Mouse (Mus musculus) neural tube, embryonic 13.5 days (tissue): Measurements from ENCODE around the gene Pde11a. TPM values are rescaled to one million over a fixed set of nuclear protein-coding genes. Genes with fewer than 3 reads are reported as not detected.

ENCODE experiments used
- ATAC-seq: fragments of 200-750 bp; cut with Nextera tagmentation; 2 replicates; pipeline ENCODE4 v1.8.0; 2017; ENCODE audit warnings: low read depth, mild to moderate bottlenecking, moderate TSS enrichment, moderate library complexity
- H3K27ac ChIP-seq: fragments of 300-500 bp; sonication (generic); replicated peaks from 2 replicates; pipeline ENCODE4 v1.5.1; 2015; ENCODE audit warnings: moderate library complexity, mild to moderate bottlenecking, inconsistent platforms
- H3K27me3 ChIP-seq: fragments of 300-500 bp; sonication (generic); 2 replicates; pipeline ENCODE4 v1.6.1; 2015; ENCODE audit warnings: mild to moderate bottlenecking, inconsistent platforms
- H3K36me3 ChIP-seq: fragments of 300-500 bp; sonication (generic); 2 replicates; pipeline ENCODE4 v1.6.1; 2015; ENCODE audit warnings: mild to moderate bottlenecking, inconsistent platforms
- H3K4me1 ChIP-seq: fragments of 300-500 bp; sonication (generic); replicated peaks from 2 replicates; pipeline ENCODE4 v1.6.1; 2015; ENCODE audit warnings: inconsistent platforms
- H3K4me2 ChIP-seq: fragments of 300-500 bp; sonication (generic); 2 replicates; pipeline ENCODE4 v1.6.1; 2015; ENCODE audit warnings: inconsistent platforms, mild to moderate bottlenecking, moderate library complexity
- H3K4me3 ChIP-seq: fragments of 300-500 bp; sonication (generic); 2 replicates; pipeline ENCODE4 v1.5.1; 2015; ENCODE audit warnings: mild to moderate bottlenecking, inconsistent platforms
- H3K9ac ChIP-seq: fragments of 300-500 bp; sonication (generic); 2 replicates; pipeline ENCODE4 v1.6.1; 2015; ENCODE audit warnings: moderate library complexity, mild to moderate bottlenecking, inconsistent platforms
- H3K9me3 ChIP-seq: fragments of 300-500 bp; sonication (generic); 2 replicates; pipeline ENCODE4 v1.6.1; 2016; ENCODE audit warnings: inconsistent platforms
- WGBS: fragments of 180-500 bp; shearing (Covaris S2); methylation state at CpG from one replicate; pipeline ENCODE4 v1.1.7; 2015; 5-methylcytosine and 5-hydroxymethylcytosine counted together
- polyA plus RNA-seq: library from polyadenylated mRNA; unstranded; fragments of >200 nt; fragmentation: Nextera tagmentation; extraction: Ambion mirVana; gene quantifications from 2 replicates; pipeline ENCODE4 v1.2.1, GENCODE M21; 2015

Pde11a gene
- polyA plus RNA-seq, 1 experiment from 2014 or later: 1.8 TPM

DNA sequence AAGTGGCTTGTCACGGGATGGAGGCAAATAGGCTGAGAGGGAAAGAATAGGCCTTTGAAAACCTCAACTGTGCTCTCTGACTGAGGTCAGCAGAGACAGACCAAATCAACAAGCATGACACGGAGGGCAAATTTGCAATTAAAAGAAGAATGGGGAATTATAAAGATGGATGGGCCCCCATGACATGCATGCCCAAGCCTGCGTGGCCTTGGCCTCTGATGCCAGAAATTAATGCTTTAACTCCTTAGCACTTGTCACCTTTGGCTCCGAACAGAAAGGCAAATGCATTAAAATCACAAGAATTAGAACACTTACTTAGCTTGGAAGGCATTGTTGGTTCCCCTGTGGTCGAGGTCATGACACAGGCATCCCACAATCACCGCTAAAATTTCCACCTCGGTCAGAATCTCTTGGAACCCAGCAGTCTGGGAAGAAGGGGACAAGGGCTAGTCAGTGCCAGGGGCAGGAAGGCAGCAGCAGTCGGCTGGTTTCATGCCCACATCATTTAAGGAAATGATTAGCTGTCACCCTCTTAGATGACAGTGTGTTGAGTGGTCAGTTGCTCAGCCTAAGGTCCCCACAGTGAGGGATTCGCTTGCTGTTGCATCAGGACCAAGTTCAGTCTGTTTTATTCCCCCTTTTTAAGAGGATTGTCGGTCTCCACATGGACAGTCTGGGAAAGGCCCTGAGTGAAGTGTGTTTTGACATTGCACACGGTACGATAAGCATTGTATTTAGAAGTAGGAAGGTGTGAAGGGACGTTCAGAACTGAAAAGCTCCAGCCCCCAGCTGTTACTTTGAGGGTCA, 279.7 kb downstream of the Pde11a start:
- Histone ChIP-seq H3K27me3 (no peaks in the 10 kb centered on the region), H3K27ac (0 out of 2 replicates have a peak overlapping the region, but pooled peaks have one; percentile 6), H3K4me3 (no peak overlapping the region), H3K4me1 (peaks cover 30% of the 10 kb centered on the region), H3K9ac (no peak overlapping the region), H3K4me2 (no peak overlapping the region), H3K9me3 (no peaks in the 10 kb centered on the region), H3K36me3 (no peaks in the 10 kb centered on the region)
- 22% methylated on average over 13 of the region's 13 CpGs for WGBS
- no peak for ATAC-seq

DNA sequence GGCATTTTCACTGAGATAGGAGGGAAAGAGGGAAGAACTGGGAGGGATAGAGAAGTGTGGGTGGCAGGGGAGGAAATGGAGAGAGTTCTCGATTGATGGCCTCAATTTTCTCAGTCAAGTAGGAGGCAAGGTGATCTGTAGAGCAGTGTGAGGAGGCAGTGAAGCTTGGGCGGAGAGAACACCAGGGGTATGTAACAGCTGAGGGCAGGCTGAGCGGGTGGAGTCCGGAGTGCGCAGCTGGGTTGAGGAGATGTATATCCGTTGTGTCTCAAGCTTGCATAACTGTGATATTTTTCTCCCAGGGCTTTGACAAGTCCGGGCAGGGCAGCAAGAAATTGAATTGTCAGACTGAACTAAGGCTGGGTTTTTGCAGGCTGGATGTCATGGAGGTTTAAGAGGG, 281.0 kb downstream of the Pde11a start:
- H3K4me1 ChIP-seq: peaks cover 37% of the 10 kb centered on the region
- no peak overlapping the region for H3K4me3 ChIP-seq
- ATAC-seq: no peak
- no peaks in the 10 kb centered on the region for H3K27me3 ChIP-seq
- no peak overlapping the region for H3K27ac ChIP-seq
- 83% methylated on average over 7 of the region's 7 CpGs for WGBS
- no peak overlapping the region for H3K4me2 ChIP-seq
- no peaks in the 10 kb centered on the region for H3K9me3 ChIP-seq
- no peak overlapping the region for H3K9ac ChIP-seq
- no peaks in the 10 kb centered on the region for H3K36me3 ChIP-seq

DNA sequence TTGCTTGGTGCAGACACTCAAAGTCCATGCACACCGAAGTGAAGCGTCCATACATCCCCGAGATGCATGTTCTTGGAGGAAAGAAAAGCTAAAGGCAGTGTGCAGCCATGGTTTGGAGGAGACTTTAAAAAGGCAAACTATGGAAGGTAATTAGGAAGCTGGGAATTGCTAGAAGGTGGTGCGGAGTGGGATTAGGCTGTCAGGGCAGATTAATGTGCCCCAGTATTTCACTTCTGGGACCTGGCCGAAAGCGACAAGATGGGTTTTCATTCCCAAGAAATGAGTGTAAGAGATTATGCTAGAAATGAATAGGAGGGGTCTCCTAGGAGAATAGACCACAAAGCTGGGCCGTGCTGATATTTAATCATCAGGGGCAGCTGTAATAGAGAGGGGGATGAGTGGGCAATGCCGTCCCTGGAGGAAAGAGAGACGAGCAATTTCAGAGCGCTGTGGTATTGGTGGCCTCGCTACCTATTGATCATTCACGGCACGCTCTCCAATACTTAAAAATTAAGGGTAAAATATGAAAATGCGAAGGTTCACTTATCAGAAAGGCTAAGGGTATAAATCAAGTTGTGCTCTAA, 284.7 kb downstream of the Pde11a start:
- 55% methylated on average over 14 of the region's 14 CpGs for WGBS
- no peak for ATAC-seq
- H3K27ac ChIP-seq: peak overlapping the region; percentile 75

DNA sequence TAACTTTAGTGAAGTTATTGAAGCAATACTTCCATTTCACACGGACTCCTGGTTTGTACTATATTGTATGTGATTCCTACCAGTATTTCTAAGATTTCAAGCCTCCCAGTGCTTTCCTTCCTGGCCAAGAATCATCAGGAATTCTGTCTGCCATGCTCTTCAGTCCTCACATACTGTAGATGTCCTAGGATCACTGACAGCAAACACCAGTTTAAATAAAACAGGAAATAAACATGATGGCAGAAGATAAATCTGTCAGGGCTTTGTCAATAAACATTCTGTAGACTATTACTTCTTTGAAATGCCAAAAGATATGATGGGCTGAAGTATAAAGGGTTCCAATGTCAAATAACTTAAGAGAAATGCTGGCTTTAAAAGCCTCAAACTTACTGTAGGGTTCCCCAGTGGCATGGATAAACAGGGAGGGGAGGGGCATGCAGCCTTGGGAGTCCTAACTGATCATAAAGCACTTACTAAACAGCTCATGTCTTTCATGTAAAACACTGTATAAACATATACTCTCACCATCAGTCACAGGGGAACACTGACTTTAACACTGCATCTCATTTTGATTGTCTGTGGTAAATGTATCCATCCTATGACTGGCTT, 285.6 kb downstream of the Pde11a start:
- 87% methylated on average over 1 of the region's 1 CpGs for WGBS

More for the DNA sequence above, 284.7 kb downstream of the Pde11a start:
- no peaks in the 10 kb centered on the region for H3K9me3 ChIP-seq
- no peak overlapping the region for H3K4me2 ChIP-seq
- H3K36me3 ChIP-seq: no peaks in the 10 kb centered on the region
- no peak overlapping the region for H3K9ac ChIP-seq
- H3K4me1 ChIP-seq: peaks cover 55% of the 10 kb centered on the region
- H3K4me3 ChIP-seq: no peak overlapping the region
- H3K27me3 ChIP-seq: no peaks in the 10 kb centered on the region

DNA sequence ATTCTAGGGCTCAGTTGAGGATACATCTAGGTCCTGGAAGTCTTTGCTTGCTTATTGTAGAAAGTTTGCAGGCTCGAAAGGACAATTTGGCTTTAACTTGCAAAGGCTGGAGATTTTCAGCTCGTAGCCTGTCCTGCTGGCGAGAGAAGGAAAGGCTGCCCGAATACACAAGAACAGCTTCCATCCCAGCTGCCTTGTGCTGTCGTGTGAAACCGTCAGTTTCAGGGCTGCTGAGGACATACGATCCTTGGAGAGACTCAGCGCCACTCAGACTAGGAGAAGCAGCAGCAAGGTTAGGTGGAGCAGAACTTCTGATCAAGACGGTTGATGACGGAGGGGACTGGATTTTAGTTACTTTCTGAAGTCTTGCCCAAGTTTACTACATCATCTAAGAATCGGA, 287.2 kb downstream of the Pde11a start:
- H3K4me1 ChIP-seq: peaks cover 50% of the 10 kb centered on the region
- H3K9me3 ChIP-seq: no peaks in the 10 kb centered on the region
- no peaks in the 10 kb centered on the region for H3K27me3 ChIP-seq
- H3K36me3 ChIP-seq: no peaks in the 10 kb centered on the region
- no peak overlapping the region for H3K9ac ChIP-seq
- peak overlapping the region; percentile 68 for H3K27ac ChIP-seq
- 77% methylated on average over 11 of the region's 11 CpGs for WGBS
- no peak overlapping the region for H3K4me3 ChIP-seq
- ATAC-seq: no peak
- no peak overlapping the region for H3K4me2 ChIP-seq

More for the DNA sequence above, 285.6 kb downstream of the Pde11a start:
- Histone ChIP-seq H3K4me2 (no peak overlapping the region), H3K27ac (peak overlapping the region; percentile 75), H3K9ac (no peak overlapping the region), H3K4me3 (no peak overlapping the region), H3K9me3 (no peaks in the 10 kb centered on the region), H3K27me3 (no peaks in the 10 kb centered on the region), H3K36me3 (no peaks in the 10 kb centered on the region), H3K4me1 (peaks cover 57% of the 10 kb centered on the region)
- no peak for ATAC-seq

DNA sequence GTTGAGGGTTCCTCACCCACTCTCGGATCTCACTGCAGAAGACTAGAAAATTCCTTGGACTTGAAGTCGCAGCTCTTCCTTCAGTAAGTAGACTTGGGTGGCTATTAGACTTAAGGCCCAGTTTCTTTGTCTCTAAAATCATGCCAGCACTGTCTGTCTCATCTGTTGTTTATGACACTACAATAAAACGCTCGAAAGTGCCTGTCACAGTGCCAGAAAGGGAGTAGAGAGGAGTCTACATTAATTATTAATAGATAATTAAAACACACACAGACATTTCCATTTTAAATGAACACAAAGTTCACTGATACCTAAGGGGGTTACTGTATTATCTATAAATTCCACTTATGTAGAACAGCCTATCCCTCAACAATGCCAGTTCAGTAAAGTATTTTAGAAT, 287.7 kb downstream of the Pde11a start:
- Histone ChIP-seq H3K36me3 (no peaks in the 10 kb centered on the region), H3K4me1 (peaks cover 50% of the 10 kb centered on the region), H3K9ac (no peak overlapping the region), H3K9me3 (no peaks in the 10 kb centered on the region), H3K27me3 (no peaks in the 10 kb centered on the region), H3K27ac (peak overlapping the region; percentile 68), H3K4me3 (no peak overlapping the region), H3K4me2 (no peak overlapping the region)
- ATAC-seq: peak; percentile 24; the same call in 1 of the 2 replicates
- WGBS: 51% methylated on average over 4 of the region's 4 CpGs

DNA sequence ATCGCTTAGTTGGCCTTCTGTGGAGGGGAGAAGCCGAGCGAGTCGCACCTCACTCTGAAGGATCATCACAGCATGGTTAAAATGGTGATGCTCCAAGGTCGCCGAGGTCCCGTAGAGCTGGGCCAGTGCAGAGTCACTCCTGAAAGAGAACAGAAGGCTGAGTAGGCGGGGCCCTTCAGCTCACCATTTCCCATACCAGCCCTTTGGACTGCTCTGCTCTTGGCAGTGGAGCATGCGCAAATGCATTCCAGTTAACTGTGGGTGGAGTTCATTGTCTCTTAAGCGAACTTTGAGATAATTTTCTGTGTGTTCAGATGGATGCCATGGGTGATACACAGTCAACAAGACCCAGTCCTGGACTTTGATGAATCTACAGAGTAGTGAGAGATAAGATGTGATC, 288.5 kb downstream of the Pde11a start:
- no peak for ATAC-seq
- 77% methylated on average over 10 of the region's 10 CpGs for WGBS
- H3K4me3 ChIP-seq: no peak overlapping the region

DNA sequence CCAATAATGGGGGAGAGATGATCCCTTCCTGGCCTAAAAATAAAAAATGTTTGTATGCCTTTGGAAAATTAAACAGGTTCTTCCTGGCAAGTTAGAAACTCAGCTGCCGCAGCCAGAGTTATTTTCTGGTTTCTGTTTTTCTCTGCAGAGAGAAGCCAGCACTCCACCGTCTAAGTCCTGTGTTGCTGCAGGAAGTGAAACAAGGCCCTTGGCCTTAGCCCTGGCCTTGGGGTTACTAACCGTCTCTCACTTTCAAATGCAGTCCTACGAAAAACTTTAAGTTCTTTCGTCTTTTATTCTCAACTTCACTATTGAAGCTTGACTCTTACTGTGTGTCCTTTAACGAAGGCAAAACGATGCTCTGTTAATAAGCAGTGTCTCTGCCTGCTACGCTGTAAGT, 289.0 kb downstream of the Pde11a start:
- H3K36me3 ChIP-seq: no peaks in the 10 kb centered on the region
- 79% methylated on average over 8 of the region's 8 CpGs for whole genome bisulfite sequencing
- no peaks in the 10 kb centered on the region for H3K9me3 ChIP-seq
- no peak overlapping the region for H3K4me2 ChIP-seq
- no peak overlapping the region for H3K4me3 ChIP-seq
- no peak overlapping the region for H3K9ac ChIP-seq
- ATAC-seq: no peak
- no peak overlapping the region for H3K27ac ChIP-seq
- no peaks in the 10 kb centered on the region for H3K27me3 ChIP-seq
- H3K4me1 ChIP-seq: peaks cover 45% of the 10 kb centered on the region

More for the DNA sequence above, 288.5 kb downstream of the Pde11a start:
- H3K9ac ChIP-seq: no peak overlapping the region
- no peaks in the 10 kb centered on the region for H3K36me3 ChIP-seq
- H3K4me1 ChIP-seq: peaks cover 48% of the 10 kb centered on the region
- peak overlapping the region; percentile 68; the same call in 1 of the 2 replicates for H3K27ac ChIP-seq
- H3K4me2 ChIP-seq: no peak overlapping the region
- no peaks in the 10 kb centered on the region for H3K27me3 ChIP-seq
- H3K9me3 ChIP-seq: no peaks in the 10 kb centered on the region

DNA sequence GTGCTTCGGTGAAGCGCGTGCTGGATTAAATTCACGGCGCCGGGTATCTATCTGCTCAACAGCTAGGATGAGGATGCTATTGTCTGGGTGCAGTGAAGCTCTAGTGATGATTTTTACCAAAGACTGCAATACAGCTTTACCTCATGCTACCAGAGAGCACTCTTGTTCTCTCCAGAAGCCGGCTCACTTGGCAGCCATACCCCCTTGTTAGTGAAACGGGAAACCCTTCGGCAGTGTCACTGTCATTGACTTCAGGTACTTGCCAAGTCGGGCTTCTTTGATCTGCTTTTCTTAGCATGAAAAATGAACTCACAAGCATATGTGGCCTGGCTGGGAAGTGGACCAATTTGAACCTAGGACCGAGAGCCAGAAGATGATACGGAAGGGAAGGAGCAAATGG, 290.8 kb downstream of the Pde11a start:
- H3K27me3 ChIP-seq: no peaks in the 10 kb centered on the region
- no peak for ATAC-seq
- no peak overlapping the region for H3K4me3 ChIP-seq
- 86% methylated on average over 12 of the region's 12 CpGs for WGBS
- H3K4me1 ChIP-seq: peaks cover 30% of the 10 kb centered on the region
- H3K4me2 ChIP-seq: no peak overlapping the region
- no peaks in the 10 kb centered on the region for H3K9me3 ChIP-seq
- no peaks in the 10 kb centered on the region for H3K36me3 ChIP-seq
- no peak overlapping the region for H3K27ac ChIP-seq
- no peak overlapping the region for H3K9ac ChIP-seq

DNA sequence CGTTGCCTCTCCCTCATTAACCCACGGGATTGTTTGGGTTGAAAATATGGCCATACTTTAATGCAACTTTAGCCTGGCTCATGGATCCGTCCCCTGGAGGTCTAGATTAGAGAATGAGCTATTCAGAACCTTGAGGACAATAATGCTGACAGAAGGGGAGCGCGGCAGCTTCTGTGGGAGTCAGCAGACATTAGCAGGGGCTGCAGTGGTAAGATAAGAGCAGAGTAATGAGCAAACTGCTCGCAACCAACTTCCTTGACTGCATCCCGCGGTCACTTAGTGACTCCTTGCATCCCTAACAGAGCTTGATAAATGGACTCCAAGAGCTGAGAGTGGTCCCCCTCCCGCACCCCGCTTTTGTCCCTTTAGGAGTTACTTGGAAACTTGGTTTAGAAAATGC, 296.4 kb downstream of the Pde11a start:
- Histone ChIP-seq H3K4me2 (no peak overlapping the region), H3K4me1 (no peaks in the 10 kb centered on the region), H3K9me3 (no peaks in the 10 kb centered on the region), H3K9ac (no peak overlapping the region), H3K4me3 (no peak overlapping the region), H3K27me3 (no peaks in the 10 kb centered on the region), H3K36me3 (no peaks in the 10 kb centered on the region), H3K27ac (no peak overlapping the region)
- ATAC-seq: no peak
- 87% methylated on average over 10 of the region's 10 CpGs for WGBS

DNA sequence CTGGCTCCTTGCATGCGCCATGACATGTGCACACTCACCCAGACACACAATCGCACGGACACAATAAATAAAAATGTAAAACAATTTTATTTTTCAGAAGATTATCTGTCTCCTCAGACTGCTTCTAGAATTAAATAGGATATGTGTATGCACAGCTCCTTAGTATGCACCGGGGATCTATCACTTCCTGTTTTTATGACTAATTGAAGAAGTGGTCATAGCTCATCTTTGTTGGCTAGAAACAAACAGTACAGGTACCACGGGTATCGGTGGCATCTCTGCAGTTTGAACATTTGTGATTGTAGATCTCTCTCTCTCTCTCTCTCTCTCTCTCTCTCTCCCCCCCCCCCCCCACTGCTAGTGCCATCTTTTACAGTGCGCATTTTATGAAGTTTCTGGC, 298.5 kb downstream of the Pde11a start:
- Histone ChIP-seq H3K9me3 (no peaks in the 10 kb centered on the region), H3K27me3 (no peaks in the 10 kb centered on the region), H3K4me1 (no peaks in the 10 kb centered on the region), H3K36me3 (no peaks in the 10 kb centered on the region), H3K4me3 (no peak overlapping the region), H3K9ac (no peak overlapping the region), H3K27ac (no peak overlapping the region), H3K4me2 (no peak overlapping the region)
- 92% methylated on average over 7 of the region's 7 CpGs for WGBS
- ATAC-seq: no peak

DNA sequence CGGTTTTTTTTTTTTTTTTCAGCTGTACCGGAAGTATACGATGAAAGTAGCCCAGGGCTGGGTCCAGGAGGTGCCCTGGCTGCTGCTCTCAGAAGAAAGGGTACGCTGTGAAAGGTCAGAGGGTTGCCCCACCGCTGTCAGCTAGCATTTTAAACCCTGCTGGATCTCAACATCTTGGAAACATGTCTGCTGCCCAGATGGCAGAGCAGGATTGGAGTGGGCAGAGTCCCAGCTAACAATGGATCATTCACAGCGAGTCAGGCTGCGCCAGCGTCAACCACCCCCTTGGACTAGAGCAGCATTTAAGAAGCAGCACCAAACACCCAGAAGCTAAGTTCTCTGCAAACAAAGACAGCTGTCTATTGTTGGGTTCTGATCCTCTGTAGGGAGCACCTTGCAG, 308.5 kb downstream of the Pde11a start:
- Histone ChIP-seq H3K36me3 (no peaks in the 10 kb centered on the region), H3K9ac (peak overlapping the region; percentile 67), H3K27ac (peak overlapping the region; percentile 96), H3K4me1 (peaks cover 25% of the 10 kb centered on the region), H3K27me3 (no peaks in the 10 kb centered on the region), H3K4me2 (peak overlapping the region; percentile 46), H3K4me3 (no peak overlapping the region), H3K9me3 (no peaks in the 10 kb centered on the region)
- ATAC-seq: peak; percentile 72
- 12% methylated on average over 8 of the region's 8 CpGs for WGBS
